Mouse (Mus musculus) embryonic facial prominence, embryonic 15.5 days (tissue): ENCODE measurements around the gene Ssmem1. TPM values are rescaled to one million over a fixed set of nuclear protein-coding genes. Genes with fewer than 3 reads are reported as not detected.
A peak's percentile ranks its signal among the peaks of the same experiment; 100 is the strongest.

Experiments used
- ATAC-seq: fragments of 200-750 bp; cut with Nextera tagmentation; 2 replicates; pipeline ENCODE4 v1.8.0; 2017; ENCODE audit warnings: low read depth, moderate TSS enrichment; ENCODE audit not compliant: insufficient number of reproducible peaks, low FRiP score, low TSS enrichment
- H3K27ac ChIP-seq: fragments of 300-500 bp; sonication (generic); replicated peaks from 2 replicates; pipeline ENCODE4 v1.5.1; 2015; ENCODE audit warnings: mild to moderate bottlenecking, inconsistent platforms
- H3K27me3 ChIP-seq: fragments of 300-500 bp; sonication (generic); 2 replicates; pipeline ENCODE4 v1.6.1; 2015; ENCODE audit warnings: inconsistent platforms
- H3K36me3 ChIP-seq: fragments of 300-500 bp; sonication (generic); 2 replicates; pipeline ENCODE4 v1.6.1; 2015; ENCODE audit warnings: mild to moderate bottlenecking, inconsistent platforms
- H3K4me1 ChIP-seq: fragments of 300-500 bp; sonication (generic); 2 replicates; pipeline ENCODE4 v1.6.1; 2015; ENCODE audit warnings: inconsistent platforms
- H3K4me2 ChIP-seq: fragments of 300-500 bp; sonication (generic); replicated peaks from 2 replicates; pipeline ENCODE4 v1.6.1; 2015; ENCODE audit warnings: mild to moderate bottlenecking, inconsistent platforms
- H3K4me3 ChIP-seq: fragments of 300-500 bp; sonication (generic); replicated peaks from 2 replicates; pipeline ENCODE4 v1.5.1; 2015; ENCODE audit warnings: mild to moderate bottlenecking, inconsistent platforms
- H3K9ac ChIP-seq: fragments of 300-500 bp; sonication (generic); 2 replicates; pipeline ENCODE4 v1.6.1; 2015; ENCODE audit warnings: inconsistent platforms
- H3K9me3 ChIP-seq: fragments of 300-500 bp; sonication (generic); replicated peaks from 2 replicates; pipeline ENCODE4 v1.6.1; 2016; ENCODE audit warnings: inconsistent platforms
- WGBS: fragments of 180-500 bp; shearing (Covaris S2); methylation state at CpG from one replicate; pipeline ENCODE4 v1.1.7; 2015; 5-methylcytosine and 5-hydroxymethylcytosine counted together
- polyA plus RNA-seq: library from polyadenylated mRNA; unstranded; fragments of >200 nt; fragmentation: Nextera tagmentation; extraction: Ambion mirVana; gene quantifications from 2 replicates; pipeline ENCODE4 v1.2.1, GENCODE M21; 2015

Ssmem1 gene
- polyA plus RNA-seq, 1 experiment from 2014 or later, result 0.52 TPM

GRCm38 (mm10) chr6:30556080-30556479 lies 46.4 kb downstream of the Ssmem1 start:
- H3K27ac ChIP-seq, result no peak overlapping the region
- no peak overlapping the region for H3K9ac ChIP-seq
- H3K4me3 ChIP-seq, result no peak overlapping the region
- WGBS, result 3% methylated on average over 4 of the region's 9 CpGs
- H3K4me2 ChIP-seq, result no peak overlapping the region
- H3K27me3 ChIP-seq, result no peaks in the 10 kb centered on the region
- ATAC-seq, result peak; percentile 77
- no peaks in the 10 kb centered on the region for H3K36me3 ChIP-seq
- no peaks in the 10 kb centered on the region for H3K9me3 ChIP-seq
- H3K4me1 ChIP-seq, result peaks cover 21% of the 10 kb centered on the region

- Histone ChIP-seq H3K27me3 (no peaks in the 10 kb centered on the region), H3K9me3 (no peaks in the 10 kb centered on the region), H3K4me3 (no peak overlapping the region), H3K9ac (no peak overlapping the region), H3K4me1 (no peaks in the 10 kb centered on the region), H3K36me3 (no peaks in the 10 kb centered on the region), H3K4me2 (no peak overlapping the region), H3K27ac (no peak overlapping the region)
- WGBS, result 69% methylated on average over 1 of the region's 1 CpGs
- no peak for ATAC-seq
These were observed 50.1 kb downstream of the Ssmem1 start for GRCm38 (mm10) chr6:30559726-30560125.

- H3K9ac ChIP-seq, result no peak overlapping the region
- H3K9me3 ChIP-seq, result no peaks in the 10 kb centered on the region
- H3K36me3 ChIP-seq, result no peaks in the 10 kb centered on the region
- WGBS, result 66% methylated on average over 4 of the region's 4 CpGs
- no peak overlapping the region; the same call in 1 of the 2 replicates for H3K27ac ChIP-seq
- no peaks in the 10 kb centered on the region for H3K27me3 ChIP-seq
- no peak for ATAC-seq
- H3K4me1 ChIP-seq, result no peaks in the 10 kb centered on the region
- H3K4me3 ChIP-seq, result no peak overlapping the region
- H3K4me2 ChIP-seq, result no peak overlapping the region
These were observed 52.5 kb downstream of the Ssmem1 start for GRCm38 (mm10) chr6:30562132-30562531.

DNA sequence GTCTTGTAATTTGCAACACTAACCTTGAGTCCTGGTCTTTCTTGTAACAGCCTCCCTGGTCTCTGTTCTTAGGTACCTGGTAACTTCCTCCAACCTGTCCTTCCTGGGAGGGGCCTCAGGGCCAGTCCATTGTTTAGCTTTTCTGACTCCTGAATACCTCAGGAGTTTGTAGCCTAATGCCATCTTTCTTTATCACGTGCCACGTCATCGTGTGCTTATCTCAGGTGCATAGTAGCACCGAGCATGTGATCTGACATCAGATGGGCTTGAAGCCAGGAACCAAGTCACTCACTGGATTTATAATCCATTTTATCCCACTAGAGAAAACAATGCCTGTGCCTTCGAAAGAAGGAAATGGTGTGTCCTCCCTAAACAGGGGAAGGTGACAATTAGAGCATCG lies 53.9 kb downstream of the Ssmem1 start:
- WGBS, result 72% methylated on average over 6 of the region's 6 CpGs
- H3K4me3 ChIP-seq, result no peak overlapping the region
- no peak overlapping the region for H3K9ac ChIP-seq
- no peaks in the 10 kb centered on the region for H3K27me3 ChIP-seq
- H3K9me3 ChIP-seq, result no peaks in the 10 kb centered on the region
- ATAC-seq, result no peak
- H3K4me2 ChIP-seq, result no peak overlapping the region
- H3K4me1 ChIP-seq, result no peaks in the 10 kb centered on the region
- no peak overlapping the region for H3K27ac ChIP-seq
- H3K36me3 ChIP-seq, result no peaks in the 10 kb centered on the region

- Histone ChIP-seq H3K4me1 (no peaks in the 10 kb centered on the region), H3K27me3 (no peaks in the 10 kb centered on the region), H3K4me2 (no peak overlapping the region), H3K27ac (no peak overlapping the region), H3K4me3 (no peak overlapping the region), H3K9me3 (no peaks in the 10 kb centered on the region), H3K9ac (no peak overlapping the region), H3K36me3 (no peaks in the 10 kb centered on the region)
- no peak for ATAC-seq
- WGBS, result 87% methylated on average over 6 of the region's 6 CpGs
These were observed 54.4 kb downstream of the Ssmem1 start for GRCm38 (mm10) chr6:30564051-30564450.

GRCm38 (mm10) chr6:30568069-30568468 lies 58.4 kb downstream of the Ssmem1 start, which contains the start of gene Cpa4:
Gene Cpa4, plus strand, starts transcription at chr6:30568369.
- Histone ChIP-seq H3K36me3 (no peaks in the 10 kb centered on the region), H3K27ac (no peak within 1 kb of the TSS), H3K27me3 (no peaks in the 10 kb centered on the region), H3K4me3 (no peak within 1 kb of the TSS), H3K4me2 (no peak within 1 kb of the TSS), H3K9me3 (no peaks in the 10 kb centered on the region), H3K9ac (no peak within 1 kb of the TSS), H3K4me1 (peaks cover 10% of the 10 kb centered on the region)
- WGBS, result 61% methylated on average over 5 of the region's 5 CpGs
- no peak for ATAC-seq

- no peak for ATAC-seq
- no peak overlapping the region for H3K4me3 ChIP-seq
- H3K9ac ChIP-seq, result no peak overlapping the region
- H3K4me2 ChIP-seq, result no peak overlapping the region
- no peaks in the 10 kb centered on the region for H3K36me3 ChIP-seq
- H3K27ac ChIP-seq, result no peak overlapping the region
- 75% methylated on average over 10 of the region's 10 CpGs for WGBS
- no peaks in the 10 kb centered on the region for H3K9me3 ChIP-seq
- H3K27me3 ChIP-seq, result no peaks in the 10 kb centered on the region
- H3K4me1 ChIP-seq, result peaks cover 17% of the 10 kb centered on the region
These were observed 59.7 kb downstream of the Ssmem1 start for GRCm38 (mm10) chr6:30569331-30569730.

Other genes with a start within 250 kb of the Ssmem1 start
- 46.6 and 46.9 TPM in 2 replicates for gene Ube2h, start 205.3 kb upstream of the Ssmem1 start, polyA plus RNA-seq
- gene Zc3hc1, start 118.8 kb upstream of the Ssmem1 start, polyA plus RNA-seq, result 49.5 and 55.5 TPM in 2 replicates
- 24.3 and 26.1 TPM in 2 replicates for gene Klhdc10, start 108.0 kb upstream of the Ssmem1 start, polyA plus RNA-seq
- gene Tmem209, start 66 bp upstream of the Ssmem1 start, polyA plus RNA-seq, result 27.5 and 29.1 TPM in 2 replicates
- gene Cpa2, start 31.7 kb downstream of the Ssmem1 start, polyA plus RNA-seq, result 3.4 and 5.2 TPM in 2 replicates
- 5.1 and 6.3 TPM in 2 replicates for gene Cpa4, start 58.5 kb downstream of the Ssmem1 start, polyA plus RNA-seq
- 0.43 and 1.3 TPM in 2 replicates for gene Cpa5, start 101.2 kb downstream of the Ssmem1 start, polyA plus RNA-seq
- gene Cpa1, start 129.4 kb downstream of the Ssmem1 start, polyA plus RNA-seq, result 0.98 and 1.2 TPM in 2 replicates
- gene Cep41, start 183.9 kb downstream of the Ssmem1 start, polyA plus RNA-seq, result 30.9 and 33.1 TPM in 2 replicates
- gene Mest, start 213.7 kb downstream of the Ssmem1 start, polyA plus RNA-seq, result 1,312 and 1,376 TPM in 2 replicates